Mouse (Mus musculus): ENCODE measurements around the gene Ubl7. TPM values are rescaled to one million over a fixed set of nuclear protein-coding genes. Genes with fewer than 3 reads are reported as not detected.
A peak's percentile ranks its signal among the peaks of the same experiment; 100 is the strongest.
"Not testable (repeated sequence)": the region's sequence is repeated elsewhere in the genome, so short reads cannot be mapped to it uniquely, and the experiment has no call there.

Ubl7 gene
- polyA plus RNA-seq, 1 experiment from 2014 or later = 124 TPM

DNA sequence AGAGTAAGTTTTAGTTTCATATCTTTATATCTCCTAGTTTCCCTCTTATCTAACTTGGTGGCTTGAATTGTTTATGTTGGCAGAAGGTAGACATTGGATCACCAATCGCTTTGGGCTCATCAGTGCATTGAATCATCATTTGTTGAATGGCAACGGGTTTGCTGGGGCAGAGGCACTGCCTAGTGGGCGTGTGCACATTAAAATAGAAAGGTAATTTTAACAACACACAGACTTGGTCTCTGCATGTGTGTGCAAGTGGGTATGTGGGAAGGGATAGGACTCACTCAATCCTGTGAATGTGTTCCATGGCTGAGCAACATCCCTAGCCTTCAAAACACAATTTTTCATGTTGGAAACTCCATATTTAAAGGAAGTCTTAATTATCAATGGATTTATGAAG, 35.8 kb upstream of the Ubl7 start:
- Histone ChIP-seq H3K36me3 (ENCODE audit: control insufficient read depth, insufficient read depth, low read length) (no peaks in the 10 kb centered on the region), H3K4me1 (ENCODE audit: control insufficient read depth, insufficient read depth, low read length) (no peaks in the 10 kb centered on the region), H3K4me3 (ENCODE audit: low read depth, low read length) (no peak overlapping the region), H3K27ac (ENCODE audit: low read depth, low read length) (no peak overlapping the region), H3K4me2 (ENCODE audit: low read depth) (no peak overlapping the region), H3K9me3 (ENCODE audit: control insufficient read depth, low read length) (no peaks in the 10 kb centered on the region), H3K9ac (ENCODE audit: low read length) (no peak overlapping the region), H3K27me3 (ENCODE audit: control insufficient read depth, insufficient read depth, low read length) (no peaks in the 10 kb centered on the region)
- WGBS = 82% methylated on average over 3 of the region's 3 CpGs
- DNase-seq (ENCODE audit: low spot score) = no peak
- ATAC-seq (ENCODE audit: insufficient read depth, low FRiP score, low TSS enrichment) = no peak

DNA sequence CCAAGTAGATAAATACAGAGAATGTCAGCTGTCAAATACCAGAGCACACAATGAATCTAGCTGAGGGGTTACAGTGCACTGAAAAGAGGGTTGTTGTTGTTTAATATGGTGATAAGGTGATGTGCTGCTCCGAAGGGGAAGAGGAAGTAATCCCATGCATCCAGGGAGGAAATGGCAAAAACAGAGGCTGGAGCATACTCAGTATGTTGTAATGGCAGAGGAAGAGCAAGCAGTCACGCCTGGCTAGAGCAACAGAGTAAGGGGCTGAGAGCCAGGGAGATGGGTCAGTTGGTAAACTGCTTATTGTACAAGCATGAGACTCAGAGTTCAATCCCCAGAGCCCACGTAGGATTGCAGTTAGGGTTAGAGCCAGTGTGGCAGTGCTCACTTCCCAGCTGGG, 31.6 kb upstream of the Ubl7 start:
- Histone ChIP-seq H3K27me3 (ENCODE audit: control insufficient read depth, insufficient read depth, low read length) (no peaks in the 10 kb centered on the region), H3K4me2 (ENCODE audit: low read depth) (no peak overlapping the region), H3K9ac (ENCODE audit: low read length) (no peak overlapping the region), H3K4me3 (ENCODE audit: low read depth, low read length) (no peak overlapping the region), H3K27ac (ENCODE audit: low read depth, low read length) (no peak overlapping the region), H3K4me1 (ENCODE audit: control insufficient read depth, insufficient read depth, low read length) (no peaks in the 10 kb centered on the region), H3K9me3 (ENCODE audit: control insufficient read depth, low read length) (no peaks in the 10 kb centered on the region), H3K36me3 (ENCODE audit: control insufficient read depth, insufficient read depth, low read length) (no peaks in the 10 kb centered on the region)
- no peak for DNase-seq (ENCODE audit: low spot score)
- 61% methylated on average over 3 of the region's 3 CpGs for WGBS
- no peak for ATAC-seq (ENCODE audit: insufficient read depth, low FRiP score, low TSS enrichment)

DNA sequence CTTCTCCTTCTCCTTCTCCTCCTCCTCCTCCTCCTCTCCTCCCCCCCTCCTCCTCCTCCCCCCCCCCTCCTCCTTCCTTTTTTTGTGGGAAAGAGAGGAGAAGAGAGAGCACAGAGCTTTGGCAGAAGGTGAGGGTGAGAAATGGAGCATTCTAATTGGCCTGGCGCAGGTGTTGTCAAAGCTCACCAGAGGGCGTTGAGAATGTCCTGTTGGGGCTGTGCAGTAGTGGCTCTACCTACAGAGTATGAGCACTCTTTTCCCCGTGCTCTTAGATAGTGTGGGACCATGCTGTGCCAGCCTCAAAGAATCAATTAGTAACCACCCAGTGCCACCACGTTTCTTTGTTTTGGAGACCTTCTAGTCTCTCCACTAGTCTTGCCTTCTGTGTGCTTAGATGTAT, 30.5 kb upstream of the Ubl7 start:
- Histone ChIP-seq H3K27ac (ENCODE audit: low read depth, low read length) (no peak overlapping the region), H3K4me1 (ENCODE audit: control insufficient read depth, insufficient read depth, low read length) (no peaks in the 10 kb centered on the region), H3K4me3 (ENCODE audit: low read depth, low read length) (no peak overlapping the region), H3K9me3 (ENCODE audit: control insufficient read depth, low read length) (no peaks in the 10 kb centered on the region), H3K9ac (ENCODE audit: low read length) (no peak overlapping the region), H3K27me3 (ENCODE audit: control insufficient read depth, insufficient read depth, low read length) (no peaks in the 10 kb centered on the region), H3K36me3 (ENCODE audit: control insufficient read depth, insufficient read depth, low read length) (no peaks in the 10 kb centered on the region), H3K4me2 (ENCODE audit: low read depth) (no peak overlapping the region)
- 19% methylated on average over 4 of the region's 4 CpGs for WGBS
- ATAC-seq (ENCODE audit: insufficient read depth, low FRiP score, low TSS enrichment) (no peak), DNase-seq (ENCODE audit: low spot score) (no peak)

DNA sequence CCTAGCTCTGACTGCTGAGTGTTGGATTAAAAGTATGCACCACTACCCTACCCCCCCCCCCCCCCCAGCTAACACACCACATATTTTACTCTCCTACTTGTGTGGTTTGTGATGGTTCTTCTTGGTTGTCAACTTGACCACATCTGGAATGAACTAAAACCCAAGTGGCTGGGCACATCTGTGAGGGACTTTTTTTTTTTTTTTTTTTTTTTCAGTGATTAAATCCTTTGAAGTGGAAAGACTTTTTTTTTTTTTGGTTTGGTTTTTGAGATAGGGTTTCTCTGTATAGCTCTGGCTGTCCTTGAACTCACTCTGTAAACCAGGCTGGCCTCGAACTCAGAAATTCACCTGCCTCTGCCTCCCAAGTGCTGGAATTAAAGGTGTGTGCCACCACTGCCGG, 29.0 kb upstream of the Ubl7 start:
- not testable (repeated sequence) for H3K36me3 ChIP-seq (ENCODE audit: control insufficient read depth, insufficient read depth, low read length); H3K9ac ChIP-seq (ENCODE audit: low read length); H3K27ac ChIP-seq (ENCODE audit: low read depth, low read length); ATAC-seq (ENCODE audit: insufficient read depth, low FRiP score, low TSS enrichment); H3K27me3 ChIP-seq (ENCODE audit: control insufficient read depth, insufficient read depth, low read length); H3K4me1 ChIP-seq (ENCODE audit: control insufficient read depth, insufficient read depth, low read length); DNase-seq (ENCODE audit: low spot score); H3K4me2 ChIP-seq (ENCODE audit: low read depth); H3K4me3 ChIP-seq (ENCODE audit: low read depth, low read length); H3K9me3 ChIP-seq (ENCODE audit: control insufficient read depth, low read length)
- 94% methylated on average over 2 of the region's 2 CpGs for WGBS

DNA sequence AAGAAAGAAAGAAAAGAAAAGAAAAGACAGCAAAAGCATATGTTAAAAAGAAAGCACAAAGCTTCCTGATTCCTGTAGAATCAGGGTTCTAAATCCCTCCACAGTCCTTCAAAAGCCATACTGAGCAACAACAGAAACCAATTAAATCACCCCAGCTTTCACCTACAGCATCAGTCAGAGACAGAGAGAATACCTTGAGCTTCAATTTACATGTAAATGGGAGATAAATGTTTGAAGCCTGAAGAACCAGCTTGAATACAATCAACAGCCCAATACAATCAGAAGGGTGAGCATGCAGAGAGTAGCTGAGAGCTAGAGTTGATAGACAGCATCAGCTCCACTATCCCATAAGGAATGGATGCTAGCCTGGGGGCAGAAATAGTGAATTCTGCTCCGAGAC, 27.4 kb upstream of the Ubl7 start:
- Histone ChIP-seq H3K9me3 (ENCODE audit: control insufficient read depth, low read length) (no peaks in the 10 kb centered on the region), H3K4me2 (ENCODE audit: low read depth) (no peak overlapping the region), H3K4me3 (ENCODE audit: low read depth, low read length) (no peak overlapping the region), H3K9ac (ENCODE audit: low read length) (no peak overlapping the region), H3K27ac (ENCODE audit: low read depth, low read length) (no peak overlapping the region), H3K27me3 (ENCODE audit: control insufficient read depth, insufficient read depth, low read length) (no peaks in the 10 kb centered on the region), H3K36me3 (ENCODE audit: control insufficient read depth, insufficient read depth, low read length) (no peaks in the 10 kb centered on the region), H3K4me1 (ENCODE audit: control insufficient read depth, insufficient read depth, low read length) (no peaks in the 10 kb centered on the region)
- DNase-seq (ENCODE audit: low spot score) = no peak
- no peak for ATAC-seq (ENCODE audit: insufficient read depth, low FRiP score, low TSS enrichment)
- 76% methylated on average over 1 of the region's 1 CpGs for WGBS

DNA sequence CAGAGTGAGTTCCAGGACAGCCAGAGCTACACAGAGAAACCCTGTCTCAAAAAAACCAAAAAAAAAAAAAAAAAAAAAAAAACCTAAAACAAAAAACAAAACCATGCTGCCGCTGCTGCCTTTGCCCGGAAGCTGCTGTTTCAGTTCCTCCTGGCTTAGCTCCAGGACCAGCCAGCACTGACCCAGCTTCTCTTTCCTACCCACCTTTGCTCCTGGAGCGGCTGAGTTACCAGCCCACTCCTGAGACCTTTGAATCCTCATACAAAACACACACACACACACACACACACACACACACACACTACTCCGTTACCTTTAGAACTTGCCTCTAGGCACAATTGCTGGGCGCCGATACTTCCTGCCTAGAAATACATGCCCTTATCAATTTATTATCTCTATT, 22.7 kb upstream of the Ubl7 start:
- DNase-seq (ENCODE audit: low spot score) (no peak), ATAC-seq (ENCODE audit: insufficient read depth, low FRiP score, low TSS enrichment) (no peak)
- Histone ChIP-seq H3K9me3 (ENCODE audit: control insufficient read depth, low read length) (no peaks in the 10 kb centered on the region), H3K4me2 (ENCODE audit: low read depth) (no peak overlapping the region), H3K9ac (ENCODE audit: low read length) (no peak overlapping the region), H3K27ac (ENCODE audit: low read depth, low read length) (no peak overlapping the region), H3K27me3 (ENCODE audit: control insufficient read depth, insufficient read depth, low read length) (no peaks in the 10 kb centered on the region), H3K36me3 (ENCODE audit: control insufficient read depth, insufficient read depth, low read length) (no peaks in the 10 kb centered on the region), H3K4me1 (ENCODE audit: control insufficient read depth, insufficient read depth, low read length) (no peaks in the 10 kb centered on the region), H3K4me3 (ENCODE audit: low read depth, low read length) (no peak overlapping the region)
- WGBS = 86% methylated on average over 6 of the region's 6 CpGs

DNA sequence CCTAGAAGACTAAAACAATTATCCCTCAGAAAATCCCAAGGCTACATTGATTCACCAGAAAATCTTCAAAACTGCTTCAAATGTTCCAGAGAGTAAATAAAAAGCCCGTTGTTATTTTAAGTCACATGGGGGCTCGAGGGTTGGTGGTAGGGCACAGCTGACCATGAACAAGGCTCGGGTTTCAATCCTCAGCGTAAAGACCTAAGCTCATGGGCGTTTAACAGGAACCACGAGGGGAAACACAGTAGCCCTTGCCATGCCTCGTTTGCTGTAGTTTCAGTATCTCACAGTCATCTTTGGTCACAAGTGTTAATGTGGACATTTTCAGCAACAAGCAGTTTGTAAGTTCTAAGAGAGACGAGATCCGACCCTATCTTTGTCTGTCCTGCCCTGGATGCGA, 10.3 kb upstream of the Ubl7 start:
- 46% methylated on average over 10 of the region's 10 CpGs for whole genome bisulfite sequencing

DNA sequence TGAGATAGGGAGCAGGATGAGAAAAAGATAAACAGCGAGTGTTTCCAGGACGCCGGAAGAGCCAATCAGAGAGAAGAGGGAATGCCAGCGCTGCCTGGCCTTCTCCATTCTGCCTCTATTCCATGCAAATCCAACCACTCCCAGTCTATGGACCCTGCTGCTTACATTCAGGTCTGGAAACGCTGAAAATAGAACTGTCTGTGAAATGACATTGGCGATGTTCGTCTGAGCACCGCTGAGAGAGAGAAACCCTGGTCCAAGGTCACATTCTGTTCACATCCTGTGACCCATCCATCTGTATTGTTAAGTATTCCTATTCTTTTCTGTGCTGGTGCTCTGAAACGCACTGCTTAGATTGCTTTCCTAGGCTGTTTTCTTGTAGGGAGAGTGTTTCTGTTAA, 9.6 kb upstream of the Ubl7 start:
- H3K9me3 ChIP-seq (ENCODE audit: control insufficient read depth, low read length) = no peaks in the 10 kb centered on the region
- H3K27ac ChIP-seq (ENCODE audit: low read depth, low read length) = no peak overlapping the region
- H3K4me2 ChIP-seq (ENCODE audit: low read depth) = peak overlapping the region; percentile 9
- 41% methylated on average over 9 of the region's 9 CpGs for WGBS
- H3K27me3 ChIP-seq (ENCODE audit: control insufficient read depth, insufficient read depth, low read length) = no peaks in the 10 kb centered on the region
- no peak overlapping the region for H3K9ac ChIP-seq (ENCODE audit: low read length)
- DNase-seq (ENCODE audit: low spot score) = no peak
- H3K36me3 ChIP-seq (ENCODE audit: control insufficient read depth, insufficient read depth, low read length) = no peaks in the 10 kb centered on the region
- no peak for ATAC-seq (ENCODE audit: insufficient read depth, low FRiP score, low TSS enrichment)
- peaks cover 2% of the 10 kb centered on the region; the same call in 1 of the 2 replicates for H3K4me1 ChIP-seq (ENCODE audit: control insufficient read depth, insufficient read depth, low read length)
- no peak overlapping the region for H3K4me3 ChIP-seq (ENCODE audit: low read depth, low read length)

More for the DNA sequence above, 10.3 kb upstream of the Ubl7 start:
- no peaks in the 10 kb centered on the region for H3K27me3 ChIP-seq (ENCODE audit: control insufficient read depth, insufficient read depth, low read length)
- peaks cover 2% of the 10 kb centered on the region; the same call in 1 of the 2 replicates for H3K4me1 ChIP-seq (ENCODE audit: control insufficient read depth, insufficient read depth, low read length)
- H3K4me3 ChIP-seq (ENCODE audit: low read depth, low read length) = no peak overlapping the region
- H3K9me3 ChIP-seq (ENCODE audit: control insufficient read depth, low read length) = no peaks in the 10 kb centered on the region
- no peak overlapping the region for H3K4me2 ChIP-seq (ENCODE audit: low read depth)
- no peak for ATAC-seq (ENCODE audit: insufficient read depth, low FRiP score, low TSS enrichment)
- no peak overlapping the region for H3K9ac ChIP-seq (ENCODE audit: low read length)
- peak; percentile 18 for DNase-seq (ENCODE audit: low spot score)
- H3K36me3 ChIP-seq (ENCODE audit: control insufficient read depth, insufficient read depth, low read length) = no peaks in the 10 kb centered on the region
- no peak overlapping the region for H3K27ac ChIP-seq (ENCODE audit: low read depth, low read length)

DNA sequence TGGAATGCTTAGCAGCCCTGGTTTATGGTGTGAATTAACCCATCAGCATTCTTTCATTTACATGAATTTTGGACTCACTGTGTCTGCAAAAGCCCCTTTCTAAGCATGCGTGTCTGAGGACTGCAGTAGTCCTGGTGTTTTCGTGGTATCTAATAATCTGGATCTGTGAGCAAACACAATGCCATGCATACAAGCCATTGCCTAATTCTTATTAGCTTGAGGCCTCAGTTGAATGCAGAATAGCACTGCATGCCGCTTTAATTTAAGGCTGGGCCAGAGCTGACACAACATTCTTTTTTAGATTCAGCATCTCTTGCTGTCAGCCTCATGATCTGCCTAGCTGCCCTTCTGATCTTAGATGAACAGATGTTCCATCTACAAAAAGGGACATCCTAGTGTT, 9.2 kb upstream of the Ubl7 start:
- peak overlapping the region; percentile 9 for H3K4me2 ChIP-seq (ENCODE audit: low read depth)
- H3K27me3 ChIP-seq (ENCODE audit: control insufficient read depth, insufficient read depth, low read length) = no peaks in the 10 kb centered on the region
- no peak overlapping the region for H3K27ac ChIP-seq (ENCODE audit: low read depth, low read length)
- DNase-seq (ENCODE audit: low spot score) = no peak
- 48% methylated on average over 3 of the region's 3 CpGs for WGBS
- no peak overlapping the region for H3K4me3 ChIP-seq (ENCODE audit: low read depth, low read length)
- H3K4me1 ChIP-seq (ENCODE audit: control insufficient read depth, insufficient read depth, low read length) = peaks cover 2% of the 10 kb centered on the region; the same call in 1 of the 2 replicates
- no peaks in the 10 kb centered on the region for H3K36me3 ChIP-seq (ENCODE audit: control insufficient read depth, insufficient read depth, low read length)
- ATAC-seq (ENCODE audit: insufficient read depth, low FRiP score, low TSS enrichment) = no peak
- H3K9me3 ChIP-seq (ENCODE audit: control insufficient read depth, low read length) = no peaks in the 10 kb centered on the region
- no peak overlapping the region for H3K9ac ChIP-seq (ENCODE audit: low read length)

Measured in neural tube, embryonic 11.5 days (tissue).